Mouse (Mus musculus) right cerebral cortex, postnatal 25 days (tissue): ENCODE measurements around the gene Gm8237.
"Not testable (repeated sequence)": the region's sequence is repeated elsewhere in the genome, so short reads cannot be mapped to it uniquely, and the experiment has no call there.

Experiments
- DNase-seq: peaks from one replicate; pipeline ENCODE4 v3.0.0; 2022

Gene Gm8237

GRCm38 (mm10) chr14:5880241-5880640 is at the start of gene Gm8237:
Gene Gm8237 (minus strand): TSS chr14:5880382.
- not testable (repeated sequence) for DNase-seq

- not testable (repeated sequence) for DNase-seq
Observed at GRCm38 (mm10) chr14:5923276-5923675, 43.1 kb upstream of the Gm8237 start.

GRCm38 (mm10) chr14:5918330-5918942 is 38.3 kb upstream of the Gm8237 start:
- not testable (repeated sequence) for DNase-seq

- not testable (repeated sequence) for DNase-seq
Observed at GRCm38 (mm10) chr14:5913701-5914100, 33.5 kb upstream of the Gm8237 start.

GRCm38 (mm10) chr14:5879791-5880190 is 391 bp downstream of the Gm8237 start:
- DNase-seq = not testable (repeated sequence)

GRCm38 (mm10) chr14:5879136-5879535 is 1.0 kb downstream of the Gm8237 start:
- peak; percentile 32 for DNase-seq

GRCm38 (mm10) chr14:5855911-5856310 is 24.3 kb downstream of the Gm8237 start:
- not testable (repeated sequence) for DNase-seq

- not testable (repeated sequence) for DNase-seq
Observed at GRCm38 (mm10) chr14:5830229-5830628, 50.0 kb downstream of the Gm8237 start, which contains the start of gene Gm3424. Gene Gm3424 (minus strand): TSS chr14:5830329.

- DNase-seq = not testable (repeated sequence)
Observed at GRCm38 (mm10) chr14:5812699-5813356, 67.4 kb downstream of the Gm8237 start.
